Mouse (Mus musculus): ENCODE data around the gene Ubiad1. TPM values are rescaled to one million over a fixed set of nuclear protein-coding genes. Genes with fewer than 3 reads are reported as not detected.

The Ubiad1 gene
- total RNA-seq (2023): 6.5 TPM

DNA sequence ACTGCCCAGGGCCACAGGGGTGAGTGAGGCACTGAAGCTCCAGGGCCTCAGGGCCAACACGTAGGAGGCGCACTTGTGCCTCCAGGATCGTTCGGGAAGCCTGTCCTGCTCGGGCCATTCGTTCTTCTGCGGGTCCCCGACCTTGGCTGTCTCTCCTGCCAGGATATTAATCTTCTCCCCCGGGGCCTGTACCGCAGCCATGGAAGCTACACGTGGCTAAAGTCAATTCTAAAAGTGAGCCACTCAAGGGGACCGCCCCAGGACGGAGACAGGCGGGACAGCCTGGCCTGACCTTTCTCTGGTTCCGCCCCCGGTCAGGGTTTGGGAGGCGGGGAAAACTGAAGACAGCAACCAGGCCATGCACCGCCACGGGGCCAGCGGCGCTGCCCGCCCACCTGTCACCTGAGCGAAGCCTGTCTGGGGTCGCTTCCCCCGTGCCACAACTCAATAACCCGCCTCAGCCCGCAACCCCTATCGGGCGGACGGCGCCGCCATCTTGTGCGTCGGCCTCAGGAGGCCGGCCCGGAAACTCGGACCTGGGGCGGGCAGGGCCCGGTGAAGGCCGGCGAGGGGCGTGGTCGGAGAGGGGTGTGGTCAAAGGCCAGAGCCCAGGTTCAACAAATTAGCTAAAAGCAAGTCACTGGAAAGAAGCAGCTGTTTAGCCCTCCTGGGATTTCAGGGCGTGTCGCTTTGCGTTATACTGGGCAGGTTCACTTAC is at the start of gene Ubiad1:
Gene Ubiad1 (minus strand): TSS at position 522 of the 718 bp plus-strand sequence.

GRCm38 (mm10) chr4:148448179-148448852 is 3.7 kb upstream of the Ubiad1 start, which contains the start of gene Mtor:
TSS of gene Mtor (plus strand) at chr4:148448611.

Other genes with a start within 250 kb of the Ubiad1 start
- not detected for gene Disp3, start 156.8 kb downstream of the Ubiad1 start, total RNA-seq (2023)
- gene Mtor, start 3.8 kb upstream of the Ubiad1 start, total RNA-seq (2023): 40.8 TPM
- gene Angptl7, start 55.7 kb upstream of the Ubiad1 start, total RNA-seq (2023): not detected
- gene Exosc10, start 113.7 kb upstream of the Ubiad1 start, total RNA-seq (2023): 113 TPM
- gene Srm, start 146.7 kb upstream of the Ubiad1 start, total RNA-seq (2023): 28.2 TPM
- gene Masp2, start 157.8 kb upstream of the Ubiad1 start, total RNA-seq (2023): 0.47 TPM
- gene Tardbp, start 182.2 kb upstream of the Ubiad1 start, total RNA-seq (2023): 331 TPM
- gene Gm572, start 198.5 kb upstream of the Ubiad1 start, total RNA-seq (2023): not detected